ENCODE assay signal across 8 mouse cellular contexts in the genomic region with DNA sequence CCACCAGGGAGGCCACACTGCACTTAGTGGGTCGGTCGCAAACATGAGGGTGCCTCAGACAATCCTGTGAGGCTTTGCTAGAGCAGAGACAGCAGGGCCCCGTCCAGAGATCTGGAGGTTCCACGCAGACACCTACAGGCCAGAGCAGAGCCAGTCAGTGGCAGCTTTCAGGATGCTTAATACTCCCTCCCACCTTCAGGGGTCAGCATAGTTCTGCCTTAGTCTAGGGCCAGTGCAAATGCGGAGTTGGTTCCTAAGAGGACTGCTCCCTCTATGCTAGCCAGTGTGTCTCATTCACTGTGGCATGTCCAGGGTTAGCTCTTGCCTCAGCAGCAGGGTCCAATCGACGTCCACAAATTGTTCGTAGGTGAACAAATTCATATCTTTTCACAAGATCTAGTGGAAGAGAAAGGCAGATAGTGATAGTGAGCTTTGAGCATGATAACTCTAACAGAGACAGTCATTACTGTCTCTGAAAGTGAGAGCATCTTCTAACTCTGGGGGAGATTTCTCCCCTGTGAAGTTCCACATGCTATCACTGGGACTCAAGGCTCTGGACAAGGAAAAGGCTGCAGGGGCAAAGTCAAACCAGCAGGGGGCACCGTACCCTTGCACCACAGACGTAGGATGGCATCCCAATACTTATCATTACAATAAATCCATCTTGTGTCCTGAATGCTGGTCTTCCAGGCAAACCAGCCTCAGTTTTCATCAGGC. TPM values are rescaled to one million over a fixed set of nuclear protein-coding genes. Genes with fewer than 3 reads are reported as not detected.
DNase-seq lines count a peak whose midpoint lies in the region; ATAC-seq and TF ChIP-seq lines count a peak whose summit lies in the region.

No protein-coding gene starts in this region.

- ATAC-seq in hindbrain, embryonic 16.5 days = peak; percentile 94
- ATAC-seq in megakaryocyte, adult 5-6 weeks (ENCODE audit: poor library complexity, severe bottlenecking) = peak; percentile 94

- no peak overlapping the region for H3K4me2 ChIP-seq in hindbrain, embryonic 16.5 days (ENCODE audit: low read length)

- no peaks in the 10 kb centered on the region; the same call in 1 of the 2 replicates for H3K9me3 ChIP-seq in hindbrain, embryonic 16.5 days (ENCODE audit: control insufficient read depth, low read length)

- no peak overlapping the region for H3K27ac ChIP-seq in hindbrain, embryonic 16.5 days (ENCODE audit: low read depth, low read length)
- H3K27ac ChIP-seq in left cerebral cortex, adult 2 months = no peak overlapping the region

- no peaks in the 10 kb centered on the region for H3K27me3 ChIP-seq in hindbrain, embryonic 16.5 days (replicated peaks; ENCODE audit: control insufficient read depth, insufficient read depth, low read length)

- no peaks in the 10 kb centered on the region for H3K36me3 ChIP-seq in hindbrain, embryonic 16.5 days (ENCODE audit: control insufficient read depth, insufficient read depth, low read length)

- H3K9ac ChIP-seq in hindbrain, embryonic 16.5 days (ENCODE audit: low read depth, low read length) = no peak overlapping the region

- peak; percentile 67 for DNase-seq in T-cell, adult 2 months (ENCODE audit: low spot score)
- peak; percentile 80 to 84 for DNase-seq in cerebellum, postnatal 36 days
- peak; percentile 86 for DNase-seq in gastrocnemius, adult 18-20 months (ENCODE audit: low spot score)
- DNase-seq in left cerebral cortex, adult 2 months (ENCODE audit: extremely low spot score in 1 of 2, low spot score in 2 of 2) = peak; percentile 82 to 88
- peak; percentile 89 to 92 for DNase-seq in right cerebral cortex, adult 2 months (ENCODE audit: low spot score in 2 of 2)
- peak; percentile 36 for DNase-seq in urinary bladder, postnatal 10 days (ENCODE audit: low spot score)

- WGBS in hindbrain, embryonic 16.5 days = 34% methylated on average over 10 of the region's 10 CpGs

- no peak overlapping the region for H3K4me3 ChIP-seq in hindbrain, embryonic 16.5 days (ENCODE audit: low read length)
- H3K4me3 ChIP-seq in left cerebral cortex, adult 2 months = no peak overlapping the region

- intact Hi-C loops in left cerebral cortex, adult 2 months (cut with DNase I) = loop anchor here (1.0 to 10.0 kb wide), 4 partner anchors 96 to 660 kb away; no protein-coding TSS in a partner anchor

- no peaks in the 10 kb centered on the region for H3K4me1 ChIP-seq in hindbrain, embryonic 16.5 days (ENCODE audit: control insufficient read depth, insufficient read depth, low read depth, low read length)

- peak; percentile 72 for TF ChIP-seq CTCF in left cerebral cortex, adult 2 months (IDR thresholded peaks at IDR 0.05)

RNA-seq across cellular contexts. Expression of gene Lgalsl, which starts 36.5 kb away (rescaled TPM):
- 10 to 100 TPM; 69.7 to 76.0 TPM for total RNA-seq in gastrocnemius, adult 18-20 months (2021)
- 84.9 and 87.2 TPM in 2 replicates for polyA plus RNA-seq in hindbrain, embryonic 16.5 days (2015; fragmentation: Nextera tagmentation; extraction: Ambion mirVana)
- 10 to 100 TPM; 80.7 to 86.3 TPM for total RNA-seq in left cerebral cortex, adult 2 months (2021)
- total RNA-seq in megakaryocyte, adult 5-6 weeks (2015) = 2.2 and 3.6 TPM in 2 replicates
- 1.4 and 2.8 TPM in 2 replicates for total RNA-seq in megakaryocyte, adult 5-6 weeks (2017)

RNA-seq across cellular contexts. Expression of gene Aftph, which starts 53.0 kb away (rescaled TPM):
- total RNA-seq in gastrocnemius, adult 18-20 months (2021) = 10 to 100 TPM; 18.1 to 22.2 TPM
- polyA plus RNA-seq in hindbrain, embryonic 16.5 days (2015; fragmentation: Nextera tagmentation; extraction: Ambion mirVana) = 31.5 and 33.8 TPM in 2 replicates
- 10 to 100 TPM; 92.0 to 92.7 TPM for total RNA-seq in left cerebral cortex, adult 2 months (2021)
- 68.2 and 74.4 TPM in 2 replicates for total RNA-seq in megakaryocyte, adult 5-6 weeks (2015)
- total RNA-seq in megakaryocyte, adult 5-6 weeks (2017) = 61.9 and 67.4 TPM in 2 replicates

Comparison
In these comparisons a context has a peak if more than half of its experiments do, and no peak if none do; other contexts are left out.
1. DNase-seq: peak in every context shown above with its lines; median percentile 90 in right cerebral cortex, adult 2 months; 86 in gastrocnemius, adult 18-20 months; 85 in left cerebral cortex, adult 2 months; 82 in cerebellum, postnatal 36 days; 67 in T-cell, adult 2 months; 36 in urinary bladder, postnatal 10 days.
2. RNA of gene Lgalsl, which starts 36.5 kb away (total RNA-seq): 80.7 to 86.3 TPM in left cerebral cortex, adult 2 months and 69.7 to 76.0 TPM in gastrocnemius, adult 18-20 months; 1.4 to 3.6 TPM in megakaryocyte, adult 5-6 weeks; every median in the first group is over 10 times any median in the second.